In genomic region chr1:120120141-120120968, GRCm38 (mm10) we compare ENCODE assay signal across 8 mouse cellular contexts. TPM values are rescaled to one million over a fixed set of nuclear protein-coding genes. Genes with fewer than 3 reads are reported as not detected.
DNase-seq lines count a peak whose midpoint lies in the region; ATAC-seq and TF ChIP-seq lines count a peak whose summit lies in the region.

No protein-coding gene starts in this region.

- peak overlapping the region; percentile 92 for H3K4me3 ChIP-seq in gastrocnemius, adult 2 months
- peak overlapping the region; percentile 68 for H3K4me3 ChIP-seq in hindbrain, postnatal 0 days (ENCODE audit: low read length)
- peak overlapping the region; percentile 55 for H3K4me3 ChIP-seq in limb, embryonic 15.5 days
- H3K4me3 ChIP-seq in midbrain, embryonic 14.5 days (replicated peaks; ENCODE audit: low read depth, low read length), result peak overlapping the region; percentile 47

- no peaks in the 10 kb centered on the region for H3K27me3 ChIP-seq in hindbrain, postnatal 0 days (ENCODE audit: insufficient read depth, low read length)
- no peaks in the 10 kb centered on the region for H3K27me3 ChIP-seq in limb, embryonic 15.5 days
- H3K27me3 ChIP-seq in midbrain, embryonic 14.5 days (ENCODE audit: control insufficient read depth, insufficient read depth, low read length), result no peaks in the 10 kb centered on the region

- peak; percentile 13 for ATAC-seq in hindbrain, postnatal 0 days
- peak; percentile 17; the same call in 1 of the 2 replicates for ATAC-seq in limb, embryonic 15.5 days (ENCODE audit: insufficient number of reproducible peaks, low FRiP score, low TSS enrichment, low read depth)
- ATAC-seq in midbrain, embryonic 14.5 days (ENCODE audit: low FRiP score, low TSS enrichment), result peak; percentile 21

- H3K36me3 ChIP-seq in hindbrain, postnatal 0 days (ENCODE audit: insufficient read depth, low read length), result peaks cover under 1% of the 10 kb centered on the region; the same call in 1 of the 2 replicates
- H3K36me3 ChIP-seq in limb, embryonic 15.5 days, result peaks cover 28% of the 10 kb centered on the region
- H3K36me3 ChIP-seq in midbrain, embryonic 14.5 days (ENCODE audit: control insufficient read depth, insufficient read depth, low read length), result peaks cover 10% of the 10 kb centered on the region

- no peaks in the 10 kb centered on the region for H3K9me3 ChIP-seq in hindbrain, postnatal 0 days (ENCODE audit: low read length)
- H3K9me3 ChIP-seq in limb, embryonic 15.5 days, result no peaks in the 10 kb centered on the region
- H3K9me3 ChIP-seq in midbrain, embryonic 14.5 days (ENCODE audit: control insufficient read depth, low read length), result no peaks in the 10 kb centered on the region

- no peak for TF ChIP-seq CTCF in gastrocnemius, adult 2 months (IDR thresholded peaks at IDR 0.05)
- TF ChIP-seq CTCF in hindbrain, postnatal 0 days (IDR thresholded peaks at IDR 0.05; ENCODE audit: low read depth), result no peak

- H3K27ac ChIP-seq in gastrocnemius, adult 2 months, result peak overlapping the region; percentile 94
- peak overlapping the region; percentile 90 for H3K27ac ChIP-seq in hindbrain, postnatal 0 days
- H3K27ac ChIP-seq in limb, embryonic 15.5 days, result peak overlapping the region; percentile 93
- peak overlapping the region; percentile 86 for H3K27ac ChIP-seq in midbrain, embryonic 14.5 days (replicated peaks; ENCODE audit: low read depth, low read length)

- H3K4me1 ChIP-seq in hindbrain, postnatal 0 days (ENCODE audit: insufficient read depth, low read length), result peaks cover 12% of the 10 kb centered on the region; the same call in 1 of the 2 replicates
- peaks cover 43% of the 10 kb centered on the region for H3K4me1 ChIP-seq in limb, embryonic 15.5 days
- peaks cover 9% of the 10 kb centered on the region for H3K4me1 ChIP-seq in midbrain, embryonic 14.5 days (ENCODE audit: control insufficient read depth, insufficient read depth, low read length)

- DNase-seq in right cerebral cortex, postnatal 25 days, result peak; percentile 34
- DNase-seq in right cerebral cortex, postnatal 14 days, result no peak
- DNase-seq in cerebellum, postnatal 10 days, result peak; percentile 56 to 59
- peak; percentile 72 for DNase-seq in gastrocnemius, adult 2 months
- DNase-seq in hindbrain, postnatal 0 days (ENCODE audit: low spot score), result peak; percentile 55
- no peak for DNase-seq in midbrain, embryonic 14.5 days
- DNase-seq in c-Kit-positive CD71-positive TER-119-positive erythroid progenitor cells, embryonic 14.5 days (ENCODE audit: low spot score), result no peak

- H3K4me2 ChIP-seq in hindbrain, postnatal 0 days (ENCODE audit: low read depth, low read length), result peak overlapping the region; percentile 84
- peak overlapping the region; percentile 81 for H3K4me2 ChIP-seq in limb, embryonic 15.5 days
- H3K4me2 ChIP-seq in midbrain, embryonic 14.5 days (ENCODE audit: low read length), result peak overlapping the region; percentile 87

- 3% methylated on average over 24 of the region's 24 CpGs for WGBS in hindbrain, postnatal 0 days
- 3% methylated on average over 24 of the region's 24 CpGs for WGBS in limb, embryonic 15.5 days
- 4% methylated on average over 24 of the region's 24 CpGs for WGBS in midbrain, embryonic 14.5 days

- H3K9ac ChIP-seq in hindbrain, postnatal 0 days (replicated peaks; ENCODE audit: low read length), result peak overlapping the region; percentile 80
- H3K9ac ChIP-seq in limb, embryonic 15.5 days, result peak overlapping the region; percentile 48
- peak overlapping the region; percentile 57 for H3K9ac ChIP-seq in midbrain, embryonic 14.5 days (replicated peaks; ENCODE audit: low read length)

- intact Hi-C loops in gastrocnemius, adult 2 months (cut with DNase I), result no loop called here

RNA-seq across cellular contexts. Expression of gene Dbi, which starts 0.5 kb away (rescaled TPM):
- 100 to 1,000 TPM; 109 to 173 TPM for total RNA-seq in gastrocnemius, adult 2 months (2021)
- total RNA-seq in hindbrain, postnatal 0 days (2014; rRNA removed), result 529 and 602 TPM in 2 replicates
- polyA plus RNA-seq in hindbrain, postnatal 0 days (2015; fragmentation: Nextera tagmentation; extraction: Ambion mirVana), result 2,773 and 3,206 TPM in 2 replicates
- polyA plus RNA-seq in limb, embryonic 15.5 days (2015; fragmentation: Nextera tagmentation; extraction: Ambion mirVana), result 1,033 and 1,050 TPM in 2 replicates
- 759 and 1,068 TPM in 2 replicates for polyA plus RNA-seq in midbrain, embryonic 14.5 days (2014; fragmentation: Nextera tagmentation; extraction: Ambion mirVana)

RNA-seq across cellular contexts. Expression of gene 3110009E18Rik, which starts 0.6 kb away (rescaled TPM):
- total RNA-seq in gastrocnemius, adult 2 months (2021), result 1 to 10 TPM; 3.3 to 6.6 TPM
- total RNA-seq in hindbrain, postnatal 0 days (2014; rRNA removed), result 2.2 and 2.5 TPM in 2 replicates
- 10.7 and 15.2 TPM in 2 replicates for polyA plus RNA-seq in hindbrain, postnatal 0 days (2015; fragmentation: Nextera tagmentation; extraction: Ambion mirVana)
- 15.1 and 17.4 TPM in 2 replicates for polyA plus RNA-seq in limb, embryonic 15.5 days (2015; fragmentation: Nextera tagmentation; extraction: Ambion mirVana)
- 18.7 and 21.4 TPM in 2 replicates for polyA plus RNA-seq in midbrain, embryonic 14.5 days (2014; fragmentation: Nextera tagmentation; extraction: Ambion mirVana)

RNA-seq across cellular contexts. Expression of gene Tmem37, which starts 46.5 kb away (rescaled TPM):
- 10 to 100 TPM in 1 of 2 experiments, 1 to 10 TPM in 1; 9.3 to 12.8 TPM for total RNA-seq in gastrocnemius, adult 2 months (2021)
- total RNA-seq in hindbrain, postnatal 0 days (2014; rRNA removed), result 2.9 and 3.8 TPM in 2 replicates
- polyA plus RNA-seq in hindbrain, postnatal 0 days (2015; fragmentation: Nextera tagmentation; extraction: Ambion mirVana), result 9.1 and 9.4 TPM in 2 replicates
- 7.6 and 9.4 TPM in 2 replicates for polyA plus RNA-seq in limb, embryonic 15.5 days (2015; fragmentation: Nextera tagmentation; extraction: Ambion mirVana)
- 3.1 and 7.4 TPM in 2 replicates for polyA plus RNA-seq in midbrain, embryonic 14.5 days (2014; fragmentation: Nextera tagmentation; extraction: Ambion mirVana)

Comparison
In these comparisons a context has a peak if more than half of its experiments do, and no peak if none do; other contexts are left out.
1. DNase-seq: peak in right cerebral cortex, postnatal 25 days (single experiment), cerebellum, postnatal 10 days (2 of 2), gastrocnemius, adult 2 months (single experiment) and hindbrain, postnatal 0 days (single experiment); none in right cerebral cortex, postnatal 14 days (single experiment), midbrain, embryonic 14.5 days (single experiment) and c-Kit-positive CD71-positive TER-119-positive erythroid progenitor cells, embryonic 14.5 days (single experiment).
2. Peak in every context shown above with its lines, with median percentiles within 50 percentile points of each other: H3K27ac ChIP-seq, H3K4me3 ChIP-seq, ATAC-seq, H3K4me2 ChIP-seq and H3K9ac ChIP-seq.